Mouse (Mus musculus) kidney, adult 2 months (tissue): ENCODE data around the gene D630045J12Rik. TPM values are rescaled to one million over a fixed set of nuclear protein-coding genes. Genes with fewer than 3 reads are reported as not detected.

Experiments used
- DNase-seq: peaks from one replicate; pipeline ENCODE4 v3.0.0; 2021
- H3K27ac ChIP-seq: fragments of 200-500 bp; 2 replicates; pipeline ENCODE4 v1.5.1; 2012; ENCODE audit warnings: low read depth, low read length, control low read depth, inconsistent platforms; ENCODE audit not compliant: insufficient read depth
- H3K27me3 ChIP-seq: fragments of 200-500 bp; replicated peaks from 2 replicates; pipeline ENCODE4 v1.6.1; 2012; ENCODE audit warnings: mild to moderate bottlenecking, moderate library complexity, low read length, inconsistent platforms; ENCODE audit not compliant: control insufficient read depth, insufficient read depth
- H3K36me3 ChIP-seq: fragments of 200-500 bp; 2 replicates; pipeline ENCODE4 v1.6.1; 2012; ENCODE audit warnings: mild to moderate bottlenecking, moderate library complexity, low read length, inconsistent platforms; ENCODE audit not compliant: control insufficient read depth, insufficient read depth
- H3K4me1 ChIP-seq: fragments of 200-500 bp; 2 replicates; pipeline ENCODE4 v1.6.1; 2011; ENCODE audit warnings: low read length; ENCODE audit not compliant: control insufficient read depth, insufficient read depth
- H3K4me3 ChIP-seq: fragments of 200-500 bp; 2 replicates; pipeline ENCODE4 v1.5.1; 2011; ENCODE audit warnings: mild to moderate bottlenecking, low read depth, low read length, control low read depth; ENCODE audit not compliant: insufficient read depth
- CTCF ChIP-seq: fragments of 200-500 bp; conservative IDR thresholded peaks from 2 replicates; pipeline ENCODE4 v1.5.1; 2011; ENCODE audit warnings: low read depth, mild to moderate bottlenecking, control low read depth, low read length, moderate library complexity, mixed read lengths; ENCODE audit not compliant: insufficient read depth, insufficient read length
- POLR2A ChIP-seq: fragments of 200-500 bp; IDR thresholded peaks from one replicate; pipeline ENCODE4 v1.6.1; 2011; ENCODE audit warnings: low read depth, low read length, control low read depth
- WGBS: fragments of 180-500 bp; shearing (Covaris S2); methylation state at CpG from one replicate; pipeline ENCODE4 v1.1.7; 2018; 5-methylcytosine and 5-hydroxymethylcytosine counted together
- polyA plus RNA-seq: library from polyadenylated mRNA; depleted of rRNA; stranded (reverse); fragments of >200 nt; gene quantifications from 2 replicates; pipeline ENCODE4 v1.2.3, GENCODE M21; 2012

Gene D630045J12Rik
- polyA plus RNA-seq, 1 experiment = 31.1 TPM

- H3K27ac ChIP-seq = no peak overlapping the region
- peaks cover 9% of the 10 kb centered on the region; the same call in 1 of the 2 replicates for H3K4me1 ChIP-seq
- H3K27me3 ChIP-seq = no peaks in the 10 kb centered on the region
- no peaks in the 10 kb centered on the region for H3K36me3 ChIP-seq
- 95% methylated on average over 19 of the region's 19 CpGs for WGBS
- no peak for TF ChIP-seq POLR2A
- no peak for TF ChIP-seq CTCF
- H3K4me3 ChIP-seq = no peak overlapping the region
- no peak for DNase-seq
Measured at GRCm38 (mm10) chr6:38149483-38149882, 104.3 kb downstream of the D630045J12Rik start.

GRCm38 (mm10) chr6:38148626-38149025 lies 105.2 kb downstream of the D630045J12Rik start:
- Histone ChIP-seq H3K27ac (no peak overlapping the region), H3K27me3 (no peaks in the 10 kb centered on the region), H3K4me3 (no peak overlapping the region), H3K36me3 (no peaks in the 10 kb centered on the region), H3K4me1 (peaks cover 16% of the 10 kb centered on the region)
- no peak for DNase-seq
- 91% methylated on average over 10 of the region's 10 CpGs for WGBS
- TF ChIP-seq POLR2A (no peak), CTCF (no peak)

GRCm38 (mm10) chr6:38147301-38147700 lies 106.5 kb downstream of the D630045J12Rik start:
- no peaks in the 10 kb centered on the region for H3K36me3 ChIP-seq

GRCm38 (mm10) chr6:38145463-38146065 lies 108.2 kb downstream of the D630045J12Rik start:
- peak overlapping the region; percentile 82 for H3K27ac ChIP-seq
- TF ChIP-seq POLR2A (no peak), CTCF (no peak)
- DNase-seq = peak; percentile 77
- H3K27me3 ChIP-seq = no peaks in the 10 kb centered on the region
- H3K4me3 ChIP-seq = no peak overlapping the region; the same call in 1 of the 2 replicates
- WGBS = 52% methylated on average over 8 of the region's 8 CpGs
- H3K4me1 ChIP-seq = peaks cover 25% of the 10 kb centered on the region
- no peaks in the 10 kb centered on the region for H3K36me3 ChIP-seq

More at GRCm38 (mm10) chr6:38147301-38147700, 106.5 kb downstream of the D630045J12Rik start:
- peak; percentile 83 for DNase-seq
- Histone ChIP-seq H3K4me3 (peak overlapping the region; percentile 57), H3K27me3 (no peaks in the 10 kb centered on the region), H3K27ac (peak overlapping the region; percentile 47; the same call in 1 of the 2 replicates), H3K4me1 (peaks cover 23% of the 10 kb centered on the region)
- TF ChIP-seq POLR2A = no peak
- TF ChIP-seq CTCF = no peak
- WGBS = 52% methylated on average over 5 of the region's 5 CpGs

- DNase-seq = peak; percentile 90
- Histone ChIP-seq H3K27ac (peak overlapping the region; percentile 82), H3K4me1 (peaks cover 25% of the 10 kb centered on the region), H3K4me3 (no peak overlapping the region), H3K27me3 (no peaks in the 10 kb centered on the region), H3K36me3 (no peaks in the 10 kb centered on the region)
- 4% methylated on average over 9 of the region's 9 CpGs for WGBS
- TF ChIP-seq CTCF = no peak
- TF ChIP-seq POLR2A = no peak
Measured at GRCm38 (mm10) chr6:38144161-38144998, 109.4 kb downstream of the D630045J12Rik start.

- H3K36me3 ChIP-seq = no peaks in the 10 kb centered on the region
- peaks cover 24% of the 10 kb centered on the region for H3K4me1 ChIP-seq
- DNase-seq = peak; percentile 79
- no peak overlapping the region for H3K27ac ChIP-seq
- WGBS = 55% methylated on average over 9 of the region's 9 CpGs
- no peaks in the 10 kb centered on the region for H3K27me3 ChIP-seq
- TF ChIP-seq POLR2A (no peak), CTCF (no peak)
- H3K4me3 ChIP-seq = no peak overlapping the region
Measured at GRCm38 (mm10) chr6:38140402-38140801, 113.4 kb downstream of the D630045J12Rik start.

GRCm38 (mm10) chr6:38139086-38139485 lies 114.7 kb downstream of the D630045J12Rik start:
- no peak for DNase-seq
- no peak overlapping the region for H3K27ac ChIP-seq
- H3K27me3 ChIP-seq = no peaks in the 10 kb centered on the region
- TF ChIP-seq CTCF (no peak), POLR2A (no peak)
- H3K4me3 ChIP-seq = no peak overlapping the region
- 93% methylated on average over 3 of the region's 3 CpGs for WGBS
- H3K4me1 ChIP-seq = peaks cover 17% of the 10 kb centered on the region
- no peaks in the 10 kb centered on the region for H3K36me3 ChIP-seq
